Mouse (Mus musculus): ENCODE data around the gene Gm26741.
"Not testable (repeated sequence)": the region's sequence is repeated elsewhere in the genome, so short reads cannot be mapped to it uniquely, and the experiment has no call there.

The Gm26741 gene

DNA sequence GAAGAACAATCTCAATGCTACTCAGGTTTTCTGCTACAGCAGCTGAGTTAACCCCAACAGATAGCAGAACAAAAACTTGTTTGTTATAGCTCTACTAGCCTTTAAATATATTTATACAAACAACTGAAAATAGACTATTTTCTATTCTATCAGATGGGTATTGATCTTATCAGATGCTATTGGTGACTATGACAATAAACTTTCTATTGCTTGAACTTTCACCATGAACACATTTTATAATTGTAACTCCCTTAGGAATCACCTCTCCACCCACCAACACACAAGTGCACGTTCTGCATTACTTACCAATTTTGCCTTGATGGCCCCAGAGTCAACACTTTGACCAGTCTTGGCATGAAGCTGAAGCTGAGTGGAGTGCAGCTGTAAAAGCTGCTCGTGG, at the start of gene Gm26741:
Gene Gm26741, plus strand, starts transcription at position 301 of the 400 bp plus-strand sequence.
- in situ Hi-C loops (cut with MboI; ENCODE audit: unreplicated experiment in 2 of 2) = no loop called here

DNA sequence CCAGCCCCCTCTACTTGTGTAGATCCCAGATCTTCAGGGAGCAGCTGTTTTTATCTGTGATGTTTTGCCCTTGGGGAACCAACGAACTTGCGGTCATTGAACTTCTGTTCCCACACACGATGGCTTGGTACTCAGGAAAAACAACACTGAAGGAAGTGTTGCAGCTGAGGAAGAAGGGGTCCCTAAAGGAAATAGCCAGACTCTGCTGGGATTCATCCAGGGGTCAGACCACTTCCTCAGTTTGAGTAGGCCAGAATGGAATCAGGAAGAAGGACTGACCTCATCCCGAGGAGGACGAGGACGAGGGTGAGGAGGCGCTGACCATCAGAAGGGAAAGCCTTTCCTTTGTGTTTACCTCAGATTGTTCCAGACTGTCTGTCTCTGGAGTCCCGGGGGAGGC, 49.4 kb upstream of the Gm26741 start:
- in situ Hi-C loops (cut with MboI; ENCODE audit: unreplicated experiment in 2 of 2) = no loop called here

DNA sequence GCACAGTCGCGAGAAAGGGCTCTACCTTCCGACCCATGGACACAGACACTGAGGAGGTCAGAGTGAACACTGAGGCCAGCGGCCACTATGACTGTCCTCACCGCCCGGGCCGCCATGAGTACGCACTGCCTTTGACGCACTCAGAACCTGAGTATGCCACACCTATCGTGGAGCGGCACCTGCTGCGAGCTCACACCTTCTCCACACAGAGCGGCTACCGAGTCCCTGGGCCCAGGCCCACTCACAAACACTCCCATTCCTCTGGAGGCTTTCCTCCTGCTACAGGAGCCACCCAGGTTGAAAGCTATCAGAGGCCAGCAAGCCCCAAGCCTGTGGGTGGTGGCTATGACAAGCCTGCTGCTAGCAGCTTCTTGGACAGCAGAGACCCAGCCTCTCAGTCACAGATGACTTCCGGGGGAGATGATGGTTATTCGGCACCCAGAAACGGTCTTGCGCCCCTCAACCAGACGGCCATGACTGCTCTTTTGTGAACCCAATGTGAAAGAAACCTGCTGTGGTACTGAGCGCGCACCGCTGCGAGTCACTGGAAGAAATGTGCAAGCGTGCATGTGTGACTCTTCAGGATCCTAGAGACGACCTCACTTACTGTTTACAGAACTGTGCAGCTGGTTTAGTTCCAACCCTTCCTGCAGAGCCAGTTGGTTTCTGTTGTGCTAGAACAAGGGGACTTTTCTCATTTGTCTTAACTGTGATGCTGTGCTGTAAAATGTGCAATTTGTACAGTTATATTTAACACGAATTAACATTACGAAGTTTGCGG, 38.9 kb upstream of the Gm26741 start:
- in situ Hi-C loops (cut with MboI; ENCODE audit: unreplicated experiment in 2 of 2) = no loop called here

DNA sequence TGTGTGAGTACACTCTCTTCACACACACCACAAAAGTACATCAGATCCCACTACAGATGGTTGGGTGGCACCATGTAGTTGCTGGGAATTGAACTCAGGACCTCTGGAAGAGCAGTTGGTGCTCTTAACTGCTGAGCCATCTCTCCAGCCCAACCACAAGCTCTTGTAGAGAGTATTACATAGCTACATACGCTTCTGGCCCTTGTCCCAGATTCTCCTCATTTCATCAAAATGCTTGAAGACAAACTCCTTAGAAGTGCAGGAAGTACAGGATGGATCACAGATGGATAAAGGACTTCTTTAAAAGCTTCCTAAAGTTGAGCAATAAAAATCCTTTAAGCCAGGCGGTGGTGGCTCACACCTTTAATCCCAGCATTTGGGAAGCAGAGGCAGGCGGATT, 36.6 kb upstream of the Gm26741 start:
- in situ Hi-C loops (cut with MboI; ENCODE audit: unreplicated experiment in 2 of 2) = no loop called here

DNA sequence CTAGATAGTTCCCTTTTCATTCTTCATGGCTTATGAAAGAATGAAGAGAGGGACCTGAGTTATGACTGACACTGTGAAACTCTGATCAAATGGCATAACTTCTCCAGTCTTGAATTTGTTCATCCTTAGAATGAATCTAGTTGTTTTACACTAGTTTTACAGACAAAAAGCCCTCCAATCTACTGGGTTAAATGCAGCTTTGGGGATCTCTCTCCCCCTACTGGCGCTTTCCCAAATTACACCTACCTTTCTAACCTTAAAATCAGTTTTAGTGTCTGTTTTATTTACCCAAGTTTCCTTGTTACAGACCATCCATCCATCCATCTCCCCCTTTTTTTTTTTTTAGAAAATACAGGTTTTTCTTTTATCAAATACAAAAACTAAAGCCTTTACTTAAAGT, 27.6 kb upstream of the Gm26741 start:
- in situ Hi-C loops (cut with MboI; ENCODE audit: unreplicated experiment in 2 of 2) = loop anchor here (5.0 to 10.0 kb wide), 3 partner anchors 54 to 104 kb away; partner anchors contain the start of genes Gopc (in 2 of the 2), Nepn (in 2 of the 2) and Dcbld1 (in 1 of the 2)

DNA sequence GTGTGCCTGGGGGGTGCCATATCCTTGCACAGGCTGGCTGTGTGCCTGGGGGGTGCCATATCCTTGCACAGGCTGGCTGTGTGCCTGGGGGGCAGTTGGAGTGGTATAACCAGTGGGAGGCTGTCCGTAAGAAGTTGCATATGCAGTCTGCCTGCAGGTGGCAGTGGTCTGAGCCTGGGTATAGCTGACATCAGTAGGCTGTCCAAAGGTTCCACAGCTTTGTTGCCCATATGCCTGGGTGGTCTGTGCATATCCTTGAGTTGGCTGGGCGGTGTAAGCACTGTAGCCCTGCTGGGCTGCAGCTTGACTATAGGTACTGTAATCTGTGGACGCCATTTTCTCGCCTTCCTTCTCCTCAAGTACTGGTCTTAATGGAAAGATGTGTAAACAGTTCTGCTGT, 15.2 kb upstream of the Gm26741 start:
- in situ Hi-C loops (cut with MboI; ENCODE audit: unreplicated experiment in 2 of 2) = not testable (repeated sequence)

DNA sequence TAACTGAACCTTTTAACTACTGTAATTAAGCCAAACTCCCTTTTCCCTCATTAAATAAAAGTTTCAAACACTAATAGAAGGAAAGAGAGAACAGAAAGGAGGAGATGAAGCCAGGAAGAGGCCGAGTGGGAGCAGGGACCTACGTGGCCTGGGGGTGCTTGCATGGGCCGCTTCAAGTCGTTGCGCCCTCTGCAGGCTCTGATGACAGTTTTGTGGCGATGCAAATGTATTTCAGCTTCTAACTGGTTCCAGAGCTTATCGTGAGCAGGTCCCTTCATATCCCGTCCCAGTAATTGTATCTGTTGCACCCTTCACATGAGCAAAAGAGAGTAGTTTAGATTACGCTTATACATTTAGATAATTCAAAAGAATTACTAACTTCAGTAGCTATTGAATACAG, 5.4 kb upstream of the Gm26741 start:
- in situ Hi-C loops (cut with MboI; ENCODE audit: unreplicated experiment in 2 of 2) = no loop called here

DNA sequence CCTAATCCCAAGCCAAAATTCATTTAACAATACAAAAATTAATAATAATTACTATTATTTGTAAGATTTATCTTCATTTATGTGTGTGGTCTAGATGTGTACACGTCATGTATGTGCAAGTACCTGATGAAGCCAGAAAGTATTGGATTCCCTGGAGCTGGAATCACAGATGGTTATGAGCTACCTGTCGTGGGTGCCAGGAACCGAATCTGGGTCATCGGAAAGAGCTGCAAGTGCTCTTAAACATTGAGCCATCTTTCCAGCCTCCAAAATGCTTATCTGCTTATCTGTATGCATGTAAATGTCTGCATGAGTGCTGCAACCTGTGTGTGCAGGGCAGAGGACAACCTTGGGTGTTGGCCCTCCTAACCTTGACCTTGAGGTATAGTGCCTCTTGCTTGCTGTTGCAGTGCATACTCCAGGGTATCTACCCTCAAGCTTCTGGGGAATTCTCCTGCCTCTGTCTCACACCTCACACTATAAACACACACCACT, 1.7 kb downstream of the Gm26741 start:
- in situ Hi-C loops (cut with MboI; ENCODE audit: unreplicated experiment in 2 of 2) = no loop called here

DNA sequence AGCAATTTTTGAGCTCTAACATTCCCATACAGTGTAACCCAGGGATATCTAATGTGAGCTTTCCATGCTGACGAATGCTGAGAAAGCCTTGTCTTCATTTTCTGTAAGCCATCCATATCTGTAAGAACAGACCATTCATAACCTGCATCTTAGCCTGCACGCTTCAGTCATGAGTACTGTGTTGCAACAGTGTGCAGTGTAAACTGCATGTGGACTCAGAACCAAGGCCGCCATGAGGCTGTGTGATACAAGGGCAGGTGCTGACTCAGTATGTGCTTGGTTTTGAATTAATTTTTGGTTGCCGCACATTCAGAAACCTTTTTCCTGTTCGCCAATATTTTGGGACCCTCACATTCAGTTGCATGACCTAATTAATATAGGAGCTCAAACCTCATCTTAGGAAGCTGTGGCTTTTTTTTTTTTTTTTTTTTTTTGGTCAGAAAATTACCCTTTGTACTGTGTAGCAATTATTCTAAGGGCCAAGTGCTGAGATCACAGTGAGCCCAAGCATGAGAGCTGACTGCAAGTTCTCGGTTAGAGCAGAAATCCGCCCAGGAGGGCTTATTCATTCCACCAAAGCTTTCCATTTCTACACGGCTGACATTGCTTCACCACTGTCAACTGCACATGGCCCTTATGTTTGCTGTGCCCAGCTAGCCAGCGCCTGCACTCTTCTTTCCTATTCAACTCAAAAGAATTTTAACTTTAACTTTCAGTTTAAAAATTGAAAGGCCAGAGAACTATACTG, 2.5 kb downstream of the Gm26741 start:
- in situ Hi-C loops (cut with MboI; ENCODE audit: unreplicated experiment in 2 of 2) = no loop called here

DNA sequence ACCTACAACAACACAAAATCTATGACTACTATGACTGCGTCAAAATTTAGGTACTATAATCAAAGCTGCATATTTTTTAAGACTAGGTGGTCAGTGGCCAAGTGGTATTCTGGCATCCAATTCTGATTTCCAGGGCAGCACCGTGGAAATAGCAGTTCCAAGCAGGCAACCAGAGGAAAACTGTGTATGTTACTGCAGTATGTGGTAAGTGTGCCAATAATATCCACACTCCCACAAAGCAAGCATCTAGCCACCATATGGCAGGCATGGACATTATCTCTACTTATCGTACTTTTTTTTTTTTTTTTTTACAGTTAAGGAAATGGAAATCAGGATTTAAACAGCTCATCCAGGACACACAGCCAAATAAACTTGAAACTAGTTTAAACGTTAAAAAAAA, 9.8 kb downstream of the Gm26741 start:
- in situ Hi-C loops (cut with MboI; ENCODE audit: unreplicated experiment in 2 of 2) = no loop called here

DNA sequence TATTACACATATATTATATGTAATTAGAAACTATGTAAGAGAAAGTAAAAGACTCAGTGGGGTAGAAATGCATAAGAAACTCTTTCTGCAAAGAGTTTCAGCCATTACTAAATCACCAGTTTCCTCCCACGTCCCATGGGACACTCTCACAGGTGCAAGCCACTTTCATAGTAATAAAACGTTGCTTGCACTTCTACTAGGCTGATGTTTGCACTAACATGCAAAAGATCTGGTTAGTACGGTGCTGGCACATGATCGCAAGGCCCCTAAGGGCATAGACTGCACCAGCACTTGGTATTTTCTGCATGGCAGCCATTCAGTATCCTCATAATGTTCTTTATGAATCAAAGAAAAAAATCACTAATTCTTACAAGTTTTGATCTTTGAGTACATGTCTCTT, 15.3 kb downstream of the Gm26741 start:
- in situ Hi-C loops (cut with MboI; ENCODE audit: unreplicated experiment in 2 of 2) = loop anchor here in 1 of 2 experiments (10.0 kb wide), 3 partner anchors 1139 to 1669 kb away; partner anchors contain the start of gene Asf1a

DNA sequence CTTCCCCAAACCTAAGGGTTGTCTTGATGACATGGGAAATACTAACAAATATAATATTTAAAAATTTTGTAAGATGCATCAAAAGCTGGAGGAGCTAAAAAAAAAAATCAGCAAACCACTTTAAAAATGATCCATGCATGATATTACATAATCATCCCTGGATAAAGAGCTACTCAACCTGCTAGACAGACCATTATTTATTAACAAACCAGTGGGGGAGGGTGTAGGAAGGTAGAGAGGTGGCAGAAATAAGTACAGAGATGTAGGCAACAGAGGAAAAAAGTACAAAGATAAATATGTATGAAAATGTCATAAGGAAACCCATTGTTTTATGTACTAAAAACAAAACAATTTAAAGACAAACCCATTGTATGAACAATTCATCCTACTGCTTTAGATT, 16.1 kb downstream of the Gm26741 start:
- in situ Hi-C loops (cut with MboI; ENCODE audit: unreplicated experiment in 2 of 2) = loop anchor here (10.0 to 25.0 kb wide), 6 partner anchors 962 to 1688 kb away; partner anchors contain the start of gene Asf1a (in 1 of the 2)

DNA sequence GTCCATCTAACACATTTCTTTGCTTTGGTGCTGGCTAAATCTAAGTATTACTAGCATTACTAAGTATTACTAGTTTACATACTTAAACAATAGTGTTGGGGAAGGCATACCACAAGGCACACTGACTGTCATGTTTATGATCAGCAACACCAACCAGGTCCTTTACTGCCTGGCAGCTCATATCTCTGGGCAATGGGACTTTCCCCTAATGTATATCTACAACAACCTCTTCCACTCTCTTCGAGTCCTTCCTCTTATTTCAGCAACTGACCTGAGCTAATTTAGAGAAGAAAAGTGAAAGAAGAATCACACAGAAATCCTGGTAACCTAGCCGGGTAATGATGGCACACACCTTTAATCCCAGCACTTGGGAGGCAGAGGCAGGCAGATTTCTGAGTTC, 17.9 kb downstream of the Gm26741 start:
- in situ Hi-C loops (cut with MboI; ENCODE audit: unreplicated experiment in 2 of 2) = loop anchor here (10.0 to 25.0 kb wide), 6 partner anchors 964 to 1689 kb away; partner anchors contain the start of gene Asf1a (in 1 of the 2)

DNA sequence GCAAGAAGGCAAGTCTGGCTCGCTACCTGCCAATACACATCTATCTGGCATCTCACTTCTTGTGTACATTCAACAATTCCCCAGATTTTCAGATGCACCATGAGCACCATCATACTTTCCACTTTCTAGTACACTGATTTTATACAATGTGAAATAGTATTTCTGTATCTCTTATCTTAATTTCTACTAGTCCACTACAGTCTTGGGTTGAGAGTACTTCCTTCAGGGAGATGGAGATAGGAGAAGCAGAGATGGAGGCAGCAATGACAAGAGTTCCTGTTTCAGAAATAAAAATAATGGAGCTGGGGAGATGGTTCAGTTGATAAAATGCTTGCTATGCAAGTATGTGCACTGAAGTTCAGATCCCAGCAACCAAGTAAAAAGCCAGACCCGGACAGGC, 19.2 kb downstream of the Gm26741 start:
- in situ Hi-C loops (cut with MboI; ENCODE audit: unreplicated experiment in 2 of 2) = loop anchor here (10.0 to 25.0 kb wide), 6 partner anchors 966 to 1691 kb away; partner anchors contain the start of gene Asf1a (in 1 of the 2)

DNA sequence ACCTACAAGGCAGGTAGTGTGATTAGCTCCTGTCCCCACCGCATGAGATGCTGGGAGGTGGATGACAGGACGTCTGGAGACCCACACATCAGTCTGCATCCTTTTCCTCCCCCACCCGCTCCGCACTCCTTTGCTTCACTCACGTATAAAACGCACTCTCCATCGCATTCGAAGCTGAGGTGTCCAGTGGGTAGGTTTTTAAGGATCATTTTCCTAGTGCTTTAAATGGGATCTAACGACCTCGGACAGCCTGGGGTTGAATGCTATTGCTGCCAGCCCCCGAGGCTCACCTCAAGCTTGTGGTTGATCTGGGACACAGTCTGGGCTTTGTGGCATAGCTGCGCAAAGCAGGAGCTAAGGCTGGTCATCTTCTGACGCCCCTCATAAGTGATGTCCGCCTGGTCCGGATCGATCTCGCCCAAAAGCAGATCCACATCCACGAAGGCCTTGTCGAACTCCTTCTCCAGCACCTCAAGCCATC, 22.8 kb downstream of the Gm26741 start:
- in situ Hi-C loops (cut with MboI; ENCODE audit: unreplicated experiment in 2 of 2) = loop anchor here (10.0 to 25.0 kb wide), 6 partner anchors 47 to 1694 kb away; no protein-coding TSS in a partner anchor

DNA sequence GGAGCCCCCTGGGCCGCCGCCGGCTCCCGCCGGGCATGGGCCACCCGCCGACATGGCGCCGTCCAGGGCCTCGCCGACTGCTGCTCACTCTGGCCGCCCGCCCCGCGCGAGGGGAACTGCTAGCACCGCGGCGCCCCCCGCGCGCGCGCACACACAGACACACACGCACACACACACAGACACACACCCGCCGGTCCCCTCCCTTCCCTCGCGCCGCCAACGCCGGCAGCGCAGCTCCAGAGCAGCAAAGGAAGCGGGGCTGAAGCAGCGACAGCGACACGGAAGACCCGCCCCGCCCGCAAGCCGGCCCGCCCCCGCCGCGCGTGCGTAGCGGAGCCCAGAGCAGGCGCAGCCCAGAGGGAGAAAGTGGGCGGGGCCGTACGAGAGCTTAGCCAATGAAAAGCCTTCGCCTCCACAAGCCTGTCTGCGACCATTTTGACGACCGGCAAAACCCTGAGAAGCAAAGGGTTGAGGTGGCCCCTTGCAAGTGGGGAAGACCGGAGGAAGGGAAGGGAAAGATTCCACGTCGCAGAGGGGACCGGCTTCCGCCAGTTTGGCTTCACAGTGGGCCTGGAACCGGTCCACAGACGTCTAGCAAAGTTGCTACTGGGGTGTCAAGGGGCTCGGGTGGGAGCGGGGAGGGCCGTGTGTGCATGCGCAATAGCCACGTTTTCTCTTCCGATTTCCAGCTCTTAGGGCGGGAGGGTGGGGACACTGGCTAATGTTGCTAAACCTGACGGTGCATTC, 23.5 kb downstream of the Gm26741 start, which contains the start of gene Gopc:
Gene Gopc, minus strand, starts transcription at position 280 of the 747 bp plus-strand sequence.
- in situ Hi-C loops (cut with MboI; ENCODE audit: unreplicated experiment in 2 of 2) = loop anchor here (10.0 to 25.0 kb wide), 6 partner anchors 47 to 1695 kb away; no protein-coding TSS in a partner anchor

DNA sequence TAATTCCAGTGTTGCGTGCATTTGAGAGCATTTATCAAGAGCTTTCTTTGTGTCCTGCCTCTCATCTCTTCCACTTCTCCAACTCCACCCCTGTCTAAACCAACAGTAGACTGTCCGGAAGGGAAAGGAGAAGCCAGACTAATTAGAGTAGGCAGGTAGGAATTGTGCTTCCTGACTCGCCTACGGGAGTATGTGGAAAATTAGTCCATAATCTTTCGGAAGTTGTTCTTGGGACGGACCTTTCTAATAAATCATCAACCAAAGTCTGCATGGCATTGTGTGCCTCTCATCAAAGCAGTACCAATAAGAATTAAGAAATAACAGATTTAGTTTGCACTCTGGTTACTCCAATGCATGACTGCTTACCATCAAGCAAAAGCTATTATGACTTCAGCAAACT, 24.5 kb downstream of the Gm26741 start:
- in situ Hi-C loops (cut with MboI; ENCODE audit: unreplicated experiment in 2 of 2) = loop anchor here (10.0 to 25.0 kb wide), 6 partner anchors 48 to 1696 kb away; no protein-coding TSS in a partner anchor

DNA sequence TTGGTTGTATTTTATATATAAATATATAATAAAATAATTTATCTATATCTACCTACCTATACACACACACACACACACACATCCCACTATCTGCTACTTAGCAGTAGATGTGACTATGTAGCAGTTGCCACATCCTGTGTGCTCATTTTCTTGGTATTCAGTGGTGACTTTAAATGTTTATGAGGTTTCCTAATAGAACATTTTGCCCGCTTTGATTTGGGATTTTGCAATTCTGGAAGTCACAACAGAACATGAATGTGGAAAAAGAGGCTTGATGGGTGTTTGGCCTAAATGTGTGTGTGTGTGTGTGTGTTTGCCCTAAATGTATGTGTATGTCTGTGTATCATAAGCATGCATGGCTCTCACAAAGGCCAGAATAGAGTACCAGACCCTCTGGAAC, 25.0 kb downstream of the Gm26741 start:
- in situ Hi-C loops (cut with MboI; ENCODE audit: unreplicated experiment in 2 of 2) = loop anchor here (10.0 to 25.0 kb wide), 6 partner anchors 49 to 1696 kb away; no protein-coding TSS in a partner anchor

DNA sequence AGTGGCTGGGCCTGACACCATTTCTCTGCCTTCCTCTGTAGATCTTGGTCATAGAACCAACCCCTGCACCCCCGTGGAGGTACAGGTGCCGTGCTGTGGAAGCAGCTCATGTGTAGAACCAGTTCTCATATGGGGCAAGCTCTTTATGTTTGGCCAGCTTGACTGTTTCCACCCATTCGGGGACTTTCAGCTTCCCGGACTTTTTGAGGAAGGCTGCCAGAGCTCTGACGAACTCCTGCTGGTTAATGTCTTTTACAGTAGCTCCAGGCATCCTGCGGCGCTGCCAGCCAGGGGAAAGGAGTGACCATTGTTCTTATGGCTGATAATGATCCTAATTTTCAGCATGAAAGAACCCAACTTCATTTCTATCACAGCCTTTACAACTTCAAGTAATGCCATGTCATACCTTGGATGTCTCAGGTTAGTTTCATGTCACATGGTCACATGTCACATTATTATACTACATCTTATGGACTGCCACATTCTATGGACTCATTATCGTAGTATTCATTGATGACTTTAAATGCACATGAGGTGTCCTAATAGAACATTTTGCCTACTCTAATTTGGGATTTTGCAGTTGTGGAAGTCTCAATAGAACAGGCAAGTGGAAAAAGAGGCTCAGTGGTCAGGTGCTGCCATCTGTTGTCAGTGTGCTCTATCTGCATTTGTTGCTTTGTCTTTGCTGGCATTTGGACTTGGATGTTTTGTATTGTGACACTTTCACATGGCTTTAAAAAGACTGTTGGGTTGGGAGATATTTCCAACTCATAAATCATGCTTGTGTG, 26.4 kb downstream of the Gm26741 start:
- in situ Hi-C loops (cut with MboI; ENCODE audit: unreplicated experiment in 2 of 2) = loop anchor here (5.0 to 25.0 kb wide), 7 partner anchors 50 to 1698 kb away; partner anchors contain the start of gene Dcbld1 (in 2 of the 2)
